Mouse (Mus musculus) urinary bladder, postnatal 25 days (tissue): ENCODE results near the gene Cdh5.
"Not testable (repeated sequence)": the region's sequence is repeated elsewhere in the genome, so short reads cannot be mapped to it uniquely, and the experiment has no call there.

Experiments used
- DNase-seq: peaks from one replicate; pipeline ENCODE4 v3.0.0; 2022; ENCODE audit warnings: low spot score

Cdh5 gene

DNA sequence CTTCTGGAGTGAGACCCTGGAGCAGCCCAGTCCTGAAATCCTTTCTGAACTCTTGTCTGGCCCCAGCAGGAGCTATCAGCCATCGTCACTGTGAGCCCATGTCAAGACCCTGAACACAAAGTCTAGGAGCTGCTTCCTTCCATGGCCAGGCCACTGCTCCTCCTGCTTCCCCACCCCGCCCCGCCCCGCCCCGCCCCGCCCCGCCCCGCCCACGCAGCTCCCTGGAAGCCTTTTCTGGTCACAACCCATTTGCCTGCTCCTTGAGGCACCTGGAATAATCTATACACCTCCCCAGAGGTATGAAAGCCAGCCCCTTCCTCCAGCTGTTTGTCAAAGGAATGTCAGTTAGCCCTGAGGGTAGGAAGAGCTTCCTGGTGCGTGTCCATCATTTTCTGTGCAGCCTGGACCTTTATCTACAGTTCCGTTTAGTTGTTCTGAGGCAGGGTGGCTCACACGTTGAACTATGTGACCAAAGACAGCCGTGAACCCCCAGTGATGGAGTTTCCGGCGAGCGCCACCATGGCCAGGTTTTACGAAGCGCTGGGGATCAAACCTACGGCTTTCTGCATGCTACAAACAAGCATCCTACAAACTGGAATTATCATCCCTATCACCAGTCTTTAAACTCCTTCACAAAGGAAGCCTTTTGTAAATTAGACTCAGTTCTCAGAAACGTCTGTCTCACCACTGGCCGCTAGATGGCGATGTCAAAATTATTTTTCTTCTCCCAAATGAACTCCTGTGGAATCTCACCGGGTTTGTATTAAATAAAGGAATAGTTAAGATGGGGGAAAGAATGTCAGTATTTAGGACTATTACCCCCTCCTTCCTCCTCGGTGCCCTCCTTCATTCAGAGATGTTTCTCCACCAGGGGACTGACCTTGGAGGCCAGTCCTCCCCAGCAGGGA, 10.2 kb upstream of the Cdh5 start:
- DNase-seq: not testable (repeated sequence)

DNA sequence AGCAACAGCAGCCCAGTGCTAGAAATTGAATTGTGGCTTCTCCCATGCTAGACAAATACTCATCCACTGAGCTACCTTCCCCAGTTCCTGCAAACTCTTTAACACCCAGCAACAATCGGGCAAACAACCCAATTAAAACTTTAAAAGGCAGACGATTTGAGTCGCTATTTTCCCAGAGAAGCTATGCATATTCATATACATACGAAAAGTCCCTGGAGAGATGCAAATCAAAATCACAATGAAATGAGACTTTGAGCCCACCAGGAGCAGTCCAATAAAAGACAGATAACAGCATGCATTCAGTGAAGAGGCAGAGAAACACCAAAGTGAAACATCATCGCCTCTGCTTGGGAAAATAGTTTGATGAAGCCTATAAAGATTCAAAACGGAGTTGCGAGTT, 8.1 kb upstream of the Cdh5 start:
- no peak for DNase-seq

DNA sequence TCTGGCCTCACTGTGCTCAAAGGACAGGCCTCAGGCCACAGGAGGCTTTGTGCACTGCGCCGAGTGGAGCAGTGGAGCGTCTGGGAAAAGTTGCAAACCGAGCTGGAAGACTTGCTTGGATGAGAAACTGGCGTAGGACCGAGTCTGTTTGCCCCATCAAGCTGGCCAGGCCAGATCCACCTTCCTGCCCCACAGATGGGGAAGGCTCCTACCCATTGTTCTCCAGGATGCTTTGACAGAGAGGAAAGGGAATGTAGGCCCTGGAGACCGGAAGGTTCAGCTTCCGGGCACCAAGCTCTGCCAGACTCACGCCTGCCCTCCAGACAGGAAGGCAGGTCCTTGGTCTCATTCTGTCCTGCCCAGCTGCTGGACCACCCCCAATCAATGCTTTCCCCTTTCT, 5.8 kb upstream of the Cdh5 start:
- no peak for DNase-seq

DNA sequence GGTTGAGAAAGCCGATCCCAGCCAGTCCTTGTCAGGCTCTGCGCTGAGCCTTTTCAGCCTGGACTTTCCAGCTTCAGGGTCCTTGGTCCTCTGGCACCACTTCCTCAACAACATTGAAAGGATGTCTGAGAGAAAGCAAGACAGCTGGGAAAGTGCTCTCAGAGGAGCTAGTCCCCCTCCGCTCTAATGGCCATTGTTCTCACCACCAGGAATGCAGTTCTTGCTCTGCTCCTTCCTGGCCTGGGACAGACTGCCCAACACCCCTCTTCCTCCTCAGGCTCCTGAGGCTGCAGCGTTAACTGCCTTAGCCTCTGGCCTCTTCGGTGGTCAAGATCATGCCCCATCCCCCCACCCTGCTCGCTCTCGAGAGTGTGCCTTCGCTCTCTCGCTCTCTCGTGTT, 4.8 kb upstream of the Cdh5 start:
- no peak for DNase-seq

DNA sequence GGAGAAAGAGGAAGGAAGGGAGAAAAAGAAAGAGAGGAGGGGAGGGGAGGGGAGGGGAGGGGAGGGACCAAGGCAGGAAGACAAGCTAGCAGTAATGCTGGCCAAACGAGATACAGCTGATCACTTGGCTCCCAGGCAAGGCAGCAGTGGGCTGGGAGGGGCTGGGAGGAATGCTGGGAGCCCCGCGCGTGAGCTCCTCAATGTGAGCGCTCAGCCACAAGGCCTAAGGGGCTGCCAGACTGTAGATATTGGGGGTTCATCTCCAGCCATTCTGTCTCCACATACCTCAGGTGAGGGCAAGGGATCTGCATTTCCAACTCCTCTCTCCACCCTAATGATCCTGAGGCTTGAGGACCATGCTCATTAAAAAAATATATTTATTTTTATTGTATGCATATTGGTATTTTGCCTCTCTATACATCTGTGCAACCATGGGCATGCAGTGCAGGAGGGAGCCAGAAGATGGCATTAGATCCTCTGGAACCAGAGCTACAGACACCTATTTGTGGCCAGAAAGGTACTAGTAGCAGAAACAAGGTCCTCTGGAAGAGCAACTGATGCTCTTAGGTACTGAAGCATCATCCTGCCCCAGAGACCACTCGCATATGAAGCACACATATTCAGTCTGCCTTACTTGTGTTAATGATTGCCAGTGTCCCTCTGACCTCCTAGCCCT, 2.6 kb upstream of the Cdh5 start:
- DNase-seq: no peak

DNA sequence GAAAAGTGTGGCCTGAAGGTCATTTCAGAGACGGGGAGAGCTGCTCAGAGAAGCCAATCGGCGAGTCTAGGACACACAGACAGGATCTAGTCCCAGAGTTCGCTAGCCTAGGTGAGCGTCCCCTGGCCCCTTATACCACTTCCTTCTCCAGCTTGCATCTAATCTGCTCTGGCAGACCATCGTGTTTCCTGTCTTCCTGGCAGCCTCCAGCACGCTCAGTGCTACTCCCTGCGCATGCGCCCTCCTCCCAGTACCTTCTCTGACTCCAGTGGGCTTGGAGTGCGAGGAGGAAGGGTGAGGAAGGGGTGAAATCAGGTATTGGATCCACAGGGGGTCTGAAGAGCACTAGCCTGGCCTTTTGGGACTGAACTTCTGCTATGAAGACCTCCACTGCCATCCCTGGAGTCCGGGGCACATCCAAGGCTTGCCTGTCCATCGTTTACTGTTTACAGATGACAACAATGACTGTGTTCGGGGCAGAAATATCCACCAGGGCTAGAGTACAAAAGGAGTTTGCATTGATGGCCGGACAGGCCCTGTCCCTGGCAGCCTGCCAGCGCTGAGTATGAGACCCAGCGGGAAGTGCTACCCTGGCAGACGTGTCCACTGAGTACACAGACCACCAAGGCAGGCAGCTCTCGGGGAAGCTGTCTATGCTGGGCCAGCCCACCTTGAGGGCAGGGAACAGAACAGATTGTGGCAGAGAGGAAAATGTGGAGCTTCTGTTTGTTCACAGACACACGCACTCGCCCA, 1.9 kb upstream of the Cdh5 start:
- DNase-seq: no peak

DNA sequence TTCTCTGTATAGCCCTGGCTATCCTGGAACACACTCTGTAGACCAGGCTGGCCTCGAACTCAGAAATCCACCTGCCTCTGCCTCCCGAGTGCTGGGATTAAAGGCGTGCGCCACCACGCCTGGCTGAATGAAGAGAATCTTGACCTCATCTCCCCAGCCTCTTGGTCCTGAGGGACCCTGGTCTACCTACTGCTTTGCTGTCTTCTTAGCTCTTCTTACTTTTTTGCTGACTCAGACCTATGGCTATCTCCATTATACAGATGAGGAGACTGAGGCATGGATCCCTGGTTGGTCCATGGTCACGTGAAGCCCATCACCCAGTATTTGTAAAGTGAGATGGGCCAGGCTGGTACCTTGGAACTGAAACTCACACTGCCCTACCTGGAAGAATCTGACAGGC, 701 bp upstream of the Cdh5 start:
- DNase-seq: not testable (repeated sequence)

DNA sequence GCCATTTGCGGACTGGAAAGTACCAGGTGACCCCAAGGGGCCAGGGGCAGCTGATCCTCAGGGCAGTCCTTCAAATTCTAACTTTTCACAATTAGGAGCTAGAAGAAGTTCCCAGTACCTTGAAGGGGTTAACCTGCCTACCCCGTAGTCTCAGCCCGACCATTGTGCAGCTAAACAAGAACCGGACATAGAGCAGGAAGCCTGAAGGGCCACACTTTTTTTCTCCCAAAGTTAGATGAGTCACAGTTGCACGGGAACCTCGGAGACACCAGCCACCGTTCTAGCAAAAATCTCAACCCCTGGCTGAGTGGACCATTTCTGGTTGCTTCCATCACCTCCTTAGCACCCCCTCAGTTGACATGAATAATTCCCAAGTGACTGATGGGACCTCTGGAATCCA, 2.0 kb downstream of the Cdh5 start:
- DNase-seq: no peak

DNA sequence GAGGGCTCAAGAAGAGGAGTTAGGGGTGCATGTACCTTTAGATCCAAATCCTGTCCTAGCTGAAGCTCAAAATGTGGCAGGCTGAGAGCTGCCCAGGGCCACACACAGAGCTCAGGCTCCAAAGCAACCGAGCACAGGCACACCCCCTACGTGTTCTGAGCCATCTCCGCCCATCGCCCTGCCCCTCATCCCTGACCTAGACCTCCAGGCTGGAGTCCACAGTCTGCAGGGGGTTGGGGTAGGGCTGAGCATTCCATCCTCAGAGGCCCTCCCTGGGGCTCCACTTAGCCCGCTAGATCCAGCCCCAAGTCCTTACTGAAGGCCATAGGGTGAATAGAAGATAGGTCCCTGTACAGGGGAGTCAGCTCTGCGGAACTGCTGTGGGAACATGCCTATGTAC, 4.3 kb downstream of the Cdh5 start:
- no peak for DNase-seq

DNA sequence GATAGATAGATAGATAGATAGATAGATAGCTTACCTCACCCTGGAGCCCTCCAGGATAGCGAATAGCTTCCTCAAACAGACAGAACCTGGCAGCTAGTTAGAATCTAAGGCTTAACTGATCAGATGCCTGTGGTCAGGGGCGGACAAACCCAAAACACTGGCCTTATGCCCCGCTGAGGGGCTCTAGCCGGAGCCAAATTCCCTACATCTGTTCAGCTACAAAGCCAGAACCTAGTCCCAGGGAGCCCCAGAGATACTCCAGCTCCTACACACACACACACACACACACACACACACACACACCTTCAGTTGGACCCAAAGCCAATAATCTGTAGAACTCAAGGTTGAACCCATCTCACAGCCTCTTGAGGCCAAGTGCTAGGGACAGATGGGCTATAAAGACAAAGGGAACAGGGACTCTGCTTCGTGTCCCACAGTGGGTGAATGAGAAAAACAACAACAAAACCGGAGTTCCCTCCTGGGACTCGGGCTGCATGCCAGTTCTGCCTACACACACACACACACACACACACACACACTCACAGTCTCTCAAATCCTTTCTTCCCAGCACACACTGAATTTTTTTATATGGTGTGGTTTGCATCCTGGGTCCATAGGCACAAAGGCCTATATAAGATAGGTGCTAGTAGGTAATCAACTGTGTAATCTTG, 5.0 kb downstream of the Cdh5 start:
- no peak for DNase-seq

DNA sequence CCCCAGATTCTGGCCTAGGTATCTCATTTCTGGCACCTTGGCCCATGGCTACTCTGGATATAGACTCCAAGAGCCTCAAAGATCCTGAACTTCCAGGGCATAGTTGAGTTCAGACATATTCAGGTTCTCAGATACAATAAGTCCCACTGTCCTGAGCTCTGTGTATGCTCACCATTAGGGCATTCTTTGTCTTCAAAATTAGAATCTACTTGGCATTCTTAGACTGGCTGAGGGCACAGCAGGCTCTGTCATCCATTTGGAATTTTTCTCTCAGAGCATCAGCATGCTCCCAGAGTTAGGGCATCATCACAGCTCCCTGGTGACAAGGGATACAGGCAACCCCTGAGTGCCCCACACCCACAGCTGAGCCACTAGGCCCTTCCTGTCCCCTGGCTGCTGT, 5.7 kb downstream of the Cdh5 start:
- no peak for DNase-seq

DNA sequence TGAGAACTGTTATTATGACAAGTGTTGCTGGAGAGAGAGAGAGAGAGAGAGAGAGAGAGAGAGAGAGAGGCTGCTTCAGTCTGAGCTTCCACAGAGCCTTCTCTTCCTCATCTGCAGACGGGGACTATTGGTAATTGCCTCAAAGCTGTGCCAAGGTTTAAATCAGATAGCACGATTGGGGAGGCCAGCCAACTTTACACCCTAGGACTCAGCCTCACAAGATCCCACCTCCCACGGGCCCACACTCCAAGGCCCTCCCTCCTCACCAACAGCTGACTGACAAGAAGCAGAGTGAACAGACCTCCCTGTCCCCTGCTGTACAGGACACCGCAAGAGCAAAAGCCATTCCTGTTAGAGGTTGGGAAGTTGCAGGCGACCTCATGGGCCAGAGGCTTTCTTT, 6.6 kb downstream of the Cdh5 start:
- no peak for DNase-seq

DNA sequence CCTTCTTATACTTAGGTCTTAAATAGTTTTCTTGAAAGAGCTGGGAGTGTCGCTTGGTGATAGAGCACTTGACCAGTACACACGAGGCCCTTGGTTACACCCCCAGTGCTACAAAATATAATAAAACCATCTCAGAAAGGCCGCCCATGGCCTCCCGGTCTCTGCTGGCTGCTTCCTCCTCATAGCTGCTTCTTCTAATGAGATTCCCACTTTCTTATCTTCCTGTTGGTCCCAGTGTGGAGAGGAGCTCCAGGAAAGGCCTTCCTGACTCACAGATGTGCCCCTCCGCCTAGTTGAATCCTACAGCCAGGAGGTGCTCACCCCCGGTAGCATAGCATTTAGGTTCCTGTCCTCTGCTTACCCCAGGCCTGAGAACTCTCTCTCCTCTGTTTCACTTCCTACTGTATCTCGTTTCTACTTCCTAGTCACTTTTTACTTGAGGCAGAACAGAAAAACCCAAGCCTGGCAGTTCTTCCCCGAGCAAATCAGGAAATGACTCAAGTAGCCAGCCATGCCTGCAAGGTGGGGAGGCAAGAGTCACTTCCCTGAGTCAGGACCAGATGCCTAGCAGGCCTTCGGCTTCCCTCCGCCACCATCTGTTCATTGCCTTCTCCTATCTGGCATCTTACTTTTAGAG, 9.2 kb downstream of the Cdh5 start:
- DNase-seq: no peak

DNA sequence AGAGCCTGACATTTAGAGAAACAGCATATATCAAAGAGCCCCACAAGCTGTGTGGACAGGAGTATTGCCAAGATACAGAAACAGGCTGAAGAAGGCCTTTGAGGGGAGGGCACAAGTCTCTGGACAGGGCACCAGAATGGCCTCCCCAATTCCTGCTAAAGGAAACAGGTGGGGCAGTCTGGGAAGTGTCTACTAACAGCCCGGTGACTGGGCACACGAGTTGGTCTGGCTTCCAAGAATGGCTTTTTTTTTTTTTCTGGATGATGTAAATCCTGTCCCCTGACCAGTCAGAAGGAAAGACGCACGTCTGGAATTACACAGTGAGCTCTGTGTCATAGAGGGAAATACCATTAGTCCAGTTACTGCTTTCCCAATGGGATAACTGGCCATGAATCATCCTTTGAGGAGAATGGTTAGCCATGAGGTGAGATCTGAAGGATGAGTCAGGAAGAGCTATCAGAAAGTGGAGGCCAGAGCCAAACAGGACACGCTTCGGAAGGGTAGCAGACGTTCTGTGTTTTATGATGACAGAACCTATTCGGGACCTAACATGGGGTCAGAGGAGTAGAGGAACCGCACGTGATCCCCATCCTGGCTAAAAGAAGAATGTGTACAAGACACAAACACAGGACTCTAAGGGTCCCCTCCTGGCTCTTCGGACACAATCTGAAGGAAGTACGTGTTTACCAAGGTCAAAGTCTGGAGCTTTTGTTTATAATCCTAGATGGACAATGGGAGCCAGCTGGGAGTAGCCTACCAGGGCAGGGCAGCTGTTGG, 20.4 kb downstream of the Cdh5 start:
- DNase-seq: no peak

DNA sequence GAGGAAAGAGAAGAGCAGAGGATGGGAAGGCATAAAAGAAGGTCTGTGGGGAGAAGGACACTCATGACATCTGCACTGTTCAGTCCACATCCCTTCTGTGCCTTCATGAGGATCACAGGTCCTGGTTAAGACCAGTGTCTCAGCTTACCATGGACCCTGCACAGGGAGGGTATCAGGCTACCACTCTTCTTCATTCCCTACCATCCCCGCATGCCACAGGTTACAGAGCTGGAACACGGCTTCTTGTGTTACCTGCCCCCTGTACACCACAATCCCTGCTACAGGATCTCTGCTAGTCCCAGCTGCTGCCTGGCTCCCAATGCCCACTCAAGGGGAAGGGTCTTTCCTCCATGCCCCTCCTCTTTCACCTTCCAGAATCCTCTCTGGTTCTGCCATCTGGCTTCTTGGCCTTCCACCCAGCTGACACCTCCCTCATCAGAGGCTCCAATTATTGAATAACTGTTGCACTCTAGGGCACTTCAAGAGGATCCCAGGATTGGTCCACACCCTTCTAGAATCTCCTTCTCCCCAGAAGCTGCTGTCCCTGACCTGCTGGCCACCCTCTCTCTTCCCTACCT, 21.7 kb downstream of the Cdh5 start:
- DNase-seq: no peak

DNA sequence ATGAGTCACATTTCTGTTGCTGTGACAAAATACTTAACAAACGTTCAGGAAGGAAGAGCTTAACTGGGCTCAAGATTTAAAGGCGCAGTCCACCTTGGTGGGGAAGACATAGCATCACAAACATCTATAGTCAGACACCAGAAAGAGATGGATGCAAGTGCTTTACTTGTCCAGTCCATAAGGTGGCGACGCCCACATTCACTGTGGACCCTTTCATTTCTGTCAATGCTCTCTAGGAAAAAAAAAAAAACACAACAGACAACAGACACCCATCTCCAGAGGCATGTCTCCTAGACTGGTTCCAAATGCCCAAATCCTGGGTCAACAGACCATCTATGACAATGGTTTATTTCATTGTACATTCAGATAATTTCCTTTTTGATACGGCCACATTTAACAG, 23.1 kb downstream of the Cdh5 start:
- DNase-seq: no peak

DNA sequence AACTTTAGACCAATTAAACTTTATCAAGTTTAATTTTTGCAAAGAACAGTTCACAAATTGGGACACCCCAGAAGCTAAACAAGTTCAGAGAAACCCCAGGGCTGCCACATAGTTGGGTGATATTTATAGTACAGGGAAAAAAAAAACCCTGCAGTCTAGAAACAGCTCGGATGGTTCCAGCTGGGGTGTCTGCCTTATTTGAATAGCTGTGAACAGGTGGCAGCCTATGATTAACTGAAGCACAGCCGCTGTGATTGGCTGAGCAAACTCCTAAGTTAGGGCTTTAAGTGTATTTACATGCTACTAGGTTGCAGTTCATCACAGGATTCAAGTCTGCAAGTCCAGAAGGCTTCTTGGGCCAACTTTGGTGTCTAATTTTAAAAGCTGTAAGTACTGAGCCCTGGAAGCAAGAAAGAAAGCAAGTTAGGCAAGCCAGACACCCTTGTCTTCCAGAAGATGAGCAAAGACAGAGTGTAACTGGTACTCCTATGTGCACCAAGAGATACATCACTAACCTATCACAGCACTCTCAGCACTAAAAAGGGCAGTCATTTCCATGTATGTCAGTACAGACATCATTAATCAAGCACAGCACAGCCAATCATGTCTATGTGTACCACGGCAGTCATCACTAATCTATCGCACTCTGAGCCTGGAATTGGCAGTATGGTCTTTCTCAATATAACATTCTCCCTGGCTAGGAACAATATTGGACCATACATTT, 25.9 kb downstream of the Cdh5 start:
- no peak for DNase-seq

DNA sequence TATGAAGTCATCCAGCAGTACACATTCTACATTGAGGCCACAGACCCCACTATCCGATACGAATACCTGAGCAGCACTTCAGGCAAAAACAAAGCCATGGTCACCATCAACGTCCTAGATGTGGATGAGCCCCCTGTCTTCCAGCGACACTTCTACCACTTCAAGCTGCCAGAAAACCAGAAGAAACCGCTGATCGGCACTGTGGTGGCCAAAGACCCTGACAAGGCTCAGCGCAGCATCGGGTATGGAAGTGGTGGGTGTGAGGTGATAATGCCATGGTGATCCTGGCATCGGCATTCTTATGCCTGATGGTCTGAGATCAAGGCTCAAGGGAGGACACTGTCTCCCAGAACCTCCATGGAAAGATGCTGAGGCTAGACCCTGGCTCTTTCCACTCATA, 29.5 kb downstream of the Cdh5 start:
- DNase-seq: no peak

DNA sequence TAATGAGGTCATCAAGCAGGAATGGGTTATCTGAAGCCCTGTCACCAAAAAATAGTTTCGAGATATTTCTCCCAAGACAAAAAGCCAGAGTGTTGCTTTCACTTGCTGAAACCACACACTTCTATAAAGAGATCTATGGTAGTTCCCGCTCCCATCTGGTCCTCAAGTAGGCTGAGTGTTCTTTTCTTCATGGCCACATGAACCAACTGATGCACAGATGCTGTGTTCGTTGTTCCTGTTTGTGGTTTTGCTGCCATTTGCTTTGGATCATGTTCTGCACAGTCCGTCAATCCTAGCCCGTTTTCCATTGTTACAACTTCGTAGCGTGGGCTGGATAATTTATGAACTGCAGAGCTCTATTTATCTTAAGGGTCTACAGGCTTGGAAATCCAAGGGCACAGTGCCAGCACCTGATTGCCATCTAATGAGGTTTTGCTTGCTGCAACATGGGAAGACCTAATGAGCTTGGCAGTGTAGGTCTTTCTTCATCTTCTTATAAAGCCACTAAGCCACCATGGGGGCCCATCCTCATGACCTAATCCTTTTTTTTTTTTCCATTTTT, 30.1 kb downstream of the Cdh5 start:
- DNase-seq: no peak

DNA sequence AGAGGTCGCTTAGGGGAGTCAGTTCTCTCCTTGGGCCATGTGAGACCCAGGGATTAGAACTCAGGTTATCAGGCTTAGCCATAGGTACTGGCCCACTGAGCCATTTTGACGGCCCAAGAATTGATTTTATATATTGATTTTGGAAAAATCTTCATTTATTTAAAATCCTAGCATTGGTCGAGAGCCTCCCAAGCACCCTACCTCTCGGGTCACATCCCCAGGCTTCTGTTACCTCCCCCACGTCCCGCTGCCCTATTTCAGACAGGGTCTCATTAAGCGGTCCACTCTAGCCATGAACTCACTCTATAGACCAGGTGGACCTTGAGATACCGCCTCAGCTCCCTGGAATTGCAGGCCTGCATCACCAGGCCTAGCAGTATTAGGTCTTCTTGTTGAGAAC, 33.1 kb downstream of the Cdh5 start:
- no peak for DNase-seq
